23 mouse cellular contexts compared by ENCODE assay signal in the genomic region with DNA sequence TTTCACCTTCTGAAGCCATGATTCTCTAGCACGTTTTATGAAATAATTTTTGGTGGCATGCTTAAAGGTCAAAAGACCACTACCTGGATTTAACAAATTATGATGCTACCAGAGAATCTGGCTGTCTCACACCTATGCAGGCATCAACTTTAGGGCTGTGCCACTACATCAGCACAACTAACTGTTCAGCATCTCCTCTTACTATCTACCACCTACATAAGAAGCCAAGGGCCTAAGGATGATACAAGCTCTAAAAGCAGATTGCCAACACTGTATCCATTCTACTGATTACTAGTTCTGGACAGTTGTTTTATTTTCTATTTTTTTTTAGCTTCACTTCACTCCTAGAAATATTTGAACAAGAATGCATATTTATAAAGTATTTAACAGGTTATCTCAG. TPM values are rescaled to one million over a fixed set of nuclear protein-coding genes. Genes with fewer than 3 reads are reported as not detected.
DNase-seq lines count a peak whose midpoint lies in the region; ATAC-seq and TF ChIP-seq lines count a peak whose summit lies in the region.
"Had no signal": no experiment of that assay in that cellular context is flagged by ENCODE, and none has a peak within 500 bp of the region (broad histone marks: within the 10 kb centered on the region; RNA-seq: fewer than 3 reads in every experiment).

No protein-coding gene starts in this region.

- DNase-seq in MEL (ENCODE audit: low read depth, low spot score) = no peak
- DNase-seq in gastrocnemius, postnatal 25 days = no peak
- no peak for DNase-seq in kidney, postnatal 4 days
- no peak for DNase-seq in left cerebral cortex, adult 9 months (ENCODE audit: low spot score in 2 of 2)
- DNase-seq: adrenal gland, adult 8-10 months; adrenal gland, postnatal 14 days; adrenal gland, postnatal 36 days; cerebellum, adult 18-20 months; cerebellum, adult 8-10 months; cerebellum, adult 9-11 months; cerebellum, postnatal 14 days; cerebellum, postnatal 36 days; embryo, embryonic 11 days had no signal

- no peaks in the 10 kb centered on the region for H3K27me3 ChIP-seq in MEL (ENCODE audit: control insufficient read depth in 1 of 2, insufficient read depth in 2 of 2, low read length in 2 of 2)
- H3K27me3 ChIP-seq: embryonic facial prominence, embryonic 13.5 days; embryonic facial prominence, embryonic 15.5 days; forebrain, embryonic 12.5 days; Patski had no signal

- peaks cover 72% of the 10 kb centered on the region for H3K79me2 ChIP-seq in MEL (ENCODE audit: control insufficient read depth, insufficient read depth, low read length, poor library complexity)

- TF ChIP-seq RAD21 in MEL (IDR thresholded peaks at IDR 0.05; ENCODE audit: low read depth, low read length) = no peak

- 0 out of 2 replicates have a peak, but pooled peaks have one; percentile 61 for ATAC-seq in erythroblast, adult 5-6 weeks (replicated peaks; ENCODE audit: low FRiP score, poor library complexity, severe bottlenecking)
- ATAC-seq in megakaryocyte progenitor cell, adult 5-6 weeks (replicated peaks; ENCODE audit: poor library complexity) = peak; percentile 51; the same call in 1 of the 2 replicates
- ATAC-seq: activated CD4-positive, CD25-positive, alpha-beta regulatory T cell, adult 4 months; forebrain, embryonic 14.5 days; forebrain, embryonic 16.5 days; Patski had no signal

- H3K4me3 ChIP-seq in MEL (ENCODE audit: control insufficient read depth in 1 of 2, insufficient read depth in 1 of 2, low read depth in 2 of 2, low read length in 2 of 2) = no peak overlapping the region
- H3K4me3 ChIP-seq: embryonic facial prominence, embryonic 13.5 days; embryonic facial prominence, embryonic 15.5 days; forebrain, embryonic 10.5 days; forebrain, embryonic 12.5 days had no signal

- H3K27ac ChIP-seq in MEL (ENCODE audit: control insufficient read depth, low read depth, low read length) = 0 out of 2 replicates have a peak overlapping the region, but pooled peaks have one; percentile 9
- H3K27ac ChIP-seq: embryonic facial prominence, embryonic 13.5 days; embryonic facial prominence, embryonic 15.5 days; forebrain, embryonic 10.5 days; forebrain, embryonic 12.5 days had no signal

- no peak overlapping the region for H3K9ac ChIP-seq in MEL (ENCODE audit: control insufficient read depth, low read depth, low read length, poor library complexity, severe bottlenecking)
- H3K9ac ChIP-seq: embryonic facial prominence, embryonic 13.5 days; embryonic facial prominence, embryonic 15.5 days; forebrain, embryonic 12.5 days had no signal

- TF ChIP-seq EP300 in MEL (IDR thresholded peaks at IDR 0.05; ENCODE audit: low read depth in 1 of 2, low read length in 2 of 2) = no peak

- no peak for TF ChIP-seq CTCF in MEL (IDR thresholded peaks at IDR 0.05 in 2 of 3, conservative IDR thresholded peaks at IDR 0.05 in 1 of 3; ENCODE audit: control insufficient read depth in 1 of 3, insufficient read depth in 1 of 3, low read depth in 2 of 3, low read length in 3 of 3, poor library complexity in 1 of 3, severe bottlenecking in 1 of 3)

- H3K36me3 ChIP-seq in MEL (ENCODE audit: control insufficient read depth in 1 of 2, insufficient read depth in 2 of 2, low read length in 2 of 2) = peaks cover 22 to 61% of the 10 kb centered on the region in 2 experiments

- TF ChIP-seq POLR2A in MEL (IDR thresholded peaks at IDR 0.05; ENCODE audit: control insufficient read depth in 1 of 2, insufficient read depth in 1 of 2, low read depth in 1 of 2, low read length in 2 of 2, poor library complexity in 1 of 2) = no peak

- H3K9me3 ChIP-seq in MEL (replicated peaks; ENCODE audit: insufficient read depth, low read length) = no peaks in the 10 kb centered on the region
- H3K9me3 ChIP-seq: embryonic facial prominence, embryonic 13.5 days; embryonic facial prominence, embryonic 15.5 days; forebrain, embryonic 10.5 days; forebrain, embryonic 12.5 days had no signal

- peaks cover 20 to 27% of the 10 kb centered on the region in 2 experiments for H3K4me1 ChIP-seq in MEL (ENCODE audit: control insufficient read depth in 1 of 2, insufficient read depth in 2 of 2, low read length in 2 of 2)
- H3K4me1 ChIP-seq: embryonic facial prominence, embryonic 13.5 days; embryonic facial prominence, embryonic 15.5 days; forebrain, embryonic 10.5 days; forebrain, embryonic 12.5 days had no signal

TF ChIP-seq in MEL, 35 proteins besides CTCF, POLR2A, EP300 and RAD21:
- TF ChIP-seq RCOR1 (IDR thresholded peaks at IDR 0.05; ENCODE audit: low read depth, low read length) = no peak
TF ChIP-seq in MEL: peak in this region for 0.

RNA-seq across cellular contexts. Expression of gene St7l, which starts 9.3 kb away (rescaled TPM):
- 7.9 and 8.6 TPM in 2 replicates for total RNA-seq in MEL (2012; rRNA removed)
- polyA plus RNA-seq in MEL (2012; ENCODE audit: insufficient read depth in 1 of 2, insufficient read length in 2 of 2, low read depth in 1 of 2, low replicate concordance in 2 of 2, missing spikeins in 1 of 2) = 1 to 10 TPM in 1 of 2 experiments, not detected in 1; 8.0 TPM
- total RNA-seq in erythroblast, adult 5-6 weeks (2015; ENCODE audit: low replicate concordance) = 6.1 and 21.1 TPM in 2 replicates
- 7.2 and 16.6 TPM in 2 replicates for total RNA-seq in erythroblast, adult 5-6 weeks (2017; ENCODE audit: low replicate concordance)
- 22.8 and 34.5 TPM in 2 replicates for total RNA-seq in megakaryocyte progenitor cell, adult 5-6 weeks (2015)
- total RNA-seq in megakaryocyte progenitor cell, adult 5-6 weeks (2017) = 28.3 and 30.7 TPM in 2 replicates
- 10 to 100 TPM; 20.7 to 21.2 TPM for total RNA-seq in gastrocnemius, postnatal 25 days (2021)

RNA-seq across cellular contexts. Expression of gene Capza1, which starts 9.8 kb away (rescaled TPM):
- 141 and 171 TPM in 2 replicates for total RNA-seq in MEL (2012; rRNA removed)
- polyA plus RNA-seq in MEL (2012; ENCODE audit: insufficient read depth in 1 of 2, insufficient read length in 2 of 2, low read depth in 1 of 2, low replicate concordance in 2 of 2, missing spikeins in 1 of 2) = 100 to 1,000 TPM in 1 of 2 experiments, 10 to 100 TPM in 1; 60.2 to 135 TPM
- total RNA-seq in erythroblast, adult 5-6 weeks (2015; ENCODE audit: low replicate concordance) = 110 and 115 TPM in 2 replicates
- total RNA-seq in erythroblast, adult 5-6 weeks (2017; ENCODE audit: low replicate concordance) = 101 and 104 TPM in 2 replicates
- total RNA-seq in megakaryocyte progenitor cell, adult 5-6 weeks (2015) = 273 and 301 TPM in 2 replicates
- total RNA-seq in megakaryocyte progenitor cell, adult 5-6 weeks (2017) = 270 and 294 TPM in 2 replicates
- 10 to 100 TPM; 27.9 to 28.1 TPM for total RNA-seq in gastrocnemius, postnatal 25 days (2021)

RNA-seq across cellular contexts. Expression of gene Mov10, which starts 36.1 kb away (rescaled TPM):
- 7.1 and 7.6 TPM in 2 replicates for total RNA-seq in MEL (2012; rRNA removed)
- polyA plus RNA-seq in MEL (2012; ENCODE audit: insufficient read depth in 1 of 2, insufficient read length in 2 of 2, low read depth in 1 of 2, low replicate concordance in 2 of 2, missing spikeins in 1 of 2) = 10 to 100 TPM in 1 of 2 experiments, not detected in 1; 32.5 TPM
- total RNA-seq in erythroblast, adult 5-6 weeks (2015; ENCODE audit: low replicate concordance) = 1.7 and 5.4 TPM in 2 replicates
- 2.4 TPM in 1 of 2 replicates, not detected in the other for total RNA-seq in erythroblast, adult 5-6 weeks (2017; ENCODE audit: low replicate concordance)
- 5.8 and 8.9 TPM in 2 replicates for total RNA-seq in megakaryocyte progenitor cell, adult 5-6 weeks (2015)
- 2.0 and 4.4 TPM in 2 replicates for total RNA-seq in megakaryocyte progenitor cell, adult 5-6 weeks (2017)
- 1 to 10 TPM; 1.4 to 1.7 TPM for total RNA-seq in gastrocnemius, postnatal 25 days (2021)
